Mouse (Mus musculus): Measurements from ENCODE around the gene Snx22.

Gene Snx22

DNA sequence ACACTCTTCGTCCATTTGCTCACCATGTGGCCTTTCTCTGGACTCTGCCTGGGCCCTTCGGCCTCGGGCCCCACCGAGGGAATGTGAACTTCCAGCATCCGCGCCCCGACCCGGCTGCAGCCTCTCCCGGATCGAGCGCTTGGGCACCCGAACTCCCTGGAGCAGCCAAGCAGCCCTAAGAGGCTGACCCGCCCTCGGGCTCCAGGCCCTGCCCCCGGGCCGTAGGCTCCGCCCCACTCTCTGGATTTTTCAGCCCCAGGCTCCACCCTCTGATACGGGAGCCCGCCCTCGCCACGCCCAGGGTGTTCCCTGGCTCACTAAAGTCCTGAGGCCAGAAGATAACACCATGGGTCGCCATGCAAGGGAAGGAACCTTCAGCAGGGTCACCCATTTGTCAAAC is at the start of gene Snx22:
Snx22 (minus strand) TSS at position 137 of the 400 bp plus-strand sequence.
- DNase-seq, result peak; percentile 99

DNA sequence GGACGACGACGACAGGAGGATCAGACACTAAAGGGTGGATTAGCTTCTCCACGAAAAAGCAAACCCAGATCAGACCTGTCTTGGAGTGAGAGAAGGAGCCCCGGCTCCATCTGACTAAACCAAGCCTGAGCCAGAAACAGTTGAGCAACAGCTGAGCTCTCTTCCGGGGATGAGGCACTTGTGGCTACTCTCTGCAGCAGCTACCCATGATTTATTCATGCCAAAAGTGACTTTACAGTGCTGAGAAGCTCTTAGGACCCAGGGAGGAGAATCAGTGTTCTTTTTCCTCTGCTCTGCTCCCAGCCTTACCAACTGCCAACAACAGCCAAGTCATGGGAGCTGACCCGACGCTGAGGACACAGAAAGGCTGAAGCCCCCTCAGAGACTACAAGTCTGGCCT is 47.4 kb upstream of the Snx22 start:
- DNase-seq, result no peak

DNA sequence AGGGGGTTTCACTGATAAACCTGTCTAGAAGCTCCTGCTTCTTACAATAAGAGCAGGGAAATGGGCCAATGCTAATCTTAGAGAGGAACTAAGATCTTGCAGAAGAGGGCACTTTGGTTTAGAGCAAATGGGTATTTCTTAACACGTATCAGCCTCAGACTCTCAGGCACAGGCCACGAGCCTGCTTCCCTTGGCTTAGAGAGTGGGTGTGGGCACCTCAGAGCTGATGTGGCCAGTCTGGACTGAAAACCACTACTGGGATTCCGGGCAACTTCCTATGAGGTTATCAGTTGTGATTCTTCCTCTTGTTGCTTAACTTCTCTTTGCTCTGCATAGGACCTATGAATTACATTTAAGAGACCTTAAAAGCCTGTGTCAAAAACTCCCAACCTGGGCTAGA is 44.8 kb upstream of the Snx22 start:
- DNase-seq, result no peak

DNA sequence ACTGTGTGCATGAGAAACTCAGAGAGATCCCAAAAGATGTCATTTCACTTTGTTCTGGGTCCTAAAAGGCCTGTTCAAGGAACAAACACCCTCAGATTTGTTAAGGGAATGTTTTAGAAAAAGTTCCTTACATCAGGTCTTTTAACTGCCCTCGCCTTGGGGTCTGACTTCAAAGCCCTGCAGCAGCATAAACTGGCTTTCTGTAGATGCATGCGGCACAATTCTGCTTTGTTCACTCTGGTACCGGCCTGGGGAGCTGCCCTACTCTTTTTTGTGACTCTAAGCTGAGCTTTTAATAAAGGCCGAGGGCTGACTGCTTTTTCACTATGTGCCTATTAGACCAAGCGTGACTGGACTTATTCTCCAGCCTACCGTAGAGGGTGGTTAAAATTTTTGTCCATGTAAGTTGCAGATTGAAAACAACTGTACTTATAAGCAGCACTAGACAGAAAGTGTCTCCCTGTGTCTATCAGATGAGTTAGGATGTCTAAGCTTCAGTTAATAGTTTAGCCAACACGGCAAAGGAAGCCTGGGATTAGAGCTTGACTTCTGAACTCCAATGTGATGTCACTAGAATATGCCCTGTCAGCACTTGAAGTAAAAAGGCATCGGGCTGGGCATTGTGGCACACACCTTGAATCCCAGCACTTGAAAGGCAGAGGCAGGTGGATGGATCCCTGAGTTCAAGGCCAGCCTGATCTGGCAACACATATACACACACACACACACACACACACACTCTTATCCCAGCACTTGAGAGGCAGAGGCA is 41.3 kb upstream of the Snx22 start:
- DNase-seq, result no peak

DNA sequence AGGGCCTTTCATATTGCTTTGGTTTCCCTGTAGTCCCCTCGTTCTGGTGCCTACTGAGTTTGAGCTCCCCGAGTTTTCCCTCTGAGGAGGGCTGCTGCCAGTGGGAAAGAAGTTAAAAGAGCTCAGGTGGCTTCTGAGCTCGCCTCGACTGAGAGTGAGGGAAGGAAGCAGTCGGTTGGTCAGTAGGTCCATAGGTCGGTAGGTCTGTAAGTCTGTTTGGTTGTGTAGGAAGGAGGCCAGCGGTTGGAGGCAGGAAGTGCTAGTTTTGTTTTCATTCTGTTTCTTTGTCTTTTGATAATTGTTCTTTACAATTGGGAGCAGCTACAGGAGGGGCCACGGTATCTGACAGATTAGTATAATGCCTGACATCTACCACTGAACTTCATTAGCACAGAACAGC is 40.6 kb upstream of the Snx22 start:
- no peak for DNase-seq

DNA sequence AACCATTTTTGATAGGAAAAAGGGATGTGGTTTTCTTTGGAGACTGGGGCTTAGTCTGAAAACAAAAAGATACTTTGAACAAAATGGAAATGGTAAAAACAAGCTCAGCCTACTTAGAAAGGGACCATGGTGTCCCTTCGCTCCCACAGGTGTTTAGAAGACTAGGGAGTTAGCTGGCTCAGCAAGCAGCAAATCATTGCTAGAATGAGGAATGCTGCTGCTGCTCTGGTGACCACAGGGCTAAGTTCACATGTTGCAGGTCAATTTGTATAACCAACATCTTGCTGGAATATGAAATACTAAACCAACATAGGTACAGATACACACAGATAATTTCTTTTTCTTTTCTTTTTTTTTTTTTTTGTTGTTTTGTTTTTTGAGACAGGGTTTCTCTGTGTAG is 40.1 kb upstream of the Snx22 start:
- DNase-seq, result no peak

DNA sequence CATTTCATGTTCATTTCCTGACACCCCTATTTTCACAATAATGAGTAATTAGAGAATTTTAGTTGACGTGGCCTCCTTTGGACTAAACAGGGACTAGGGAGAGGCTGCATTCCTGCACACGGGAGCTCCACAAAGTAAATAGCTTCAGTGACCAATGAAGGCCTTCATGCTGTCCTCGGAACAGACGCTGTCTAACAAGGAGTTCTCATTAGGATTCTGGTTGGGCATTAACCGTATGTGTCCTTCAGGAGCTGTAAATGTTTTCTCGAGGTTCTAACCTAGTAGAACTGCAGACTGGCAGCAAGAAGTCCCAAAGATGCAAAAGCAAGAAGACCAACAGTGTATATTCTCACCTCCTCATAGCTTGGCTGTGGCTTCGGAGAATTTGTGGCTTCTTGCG is 35.6 kb upstream of the Snx22 start:
- DNase-seq, result no peak

DNA sequence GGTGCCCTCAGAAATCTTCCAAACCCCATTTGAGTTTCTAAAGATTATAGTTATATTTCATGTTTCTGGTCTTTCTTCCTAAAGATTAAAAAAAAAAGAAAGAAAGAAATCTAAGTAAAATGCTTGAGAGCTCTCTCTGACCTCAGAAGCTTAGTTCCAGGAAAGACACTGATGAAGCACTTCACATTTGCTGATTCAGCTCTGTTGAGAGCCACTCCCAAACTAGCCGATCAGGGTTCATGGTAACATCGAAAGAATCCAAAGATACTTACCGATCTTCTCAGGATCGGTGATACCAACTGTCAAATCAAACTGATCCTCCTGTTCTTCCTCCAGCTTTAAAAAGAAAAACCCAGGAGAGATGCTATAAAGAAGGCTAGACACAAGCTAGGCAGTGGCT is 35.1 kb upstream of the Snx22 start:
- DNase-seq, result peak; percentile 29

DNA sequence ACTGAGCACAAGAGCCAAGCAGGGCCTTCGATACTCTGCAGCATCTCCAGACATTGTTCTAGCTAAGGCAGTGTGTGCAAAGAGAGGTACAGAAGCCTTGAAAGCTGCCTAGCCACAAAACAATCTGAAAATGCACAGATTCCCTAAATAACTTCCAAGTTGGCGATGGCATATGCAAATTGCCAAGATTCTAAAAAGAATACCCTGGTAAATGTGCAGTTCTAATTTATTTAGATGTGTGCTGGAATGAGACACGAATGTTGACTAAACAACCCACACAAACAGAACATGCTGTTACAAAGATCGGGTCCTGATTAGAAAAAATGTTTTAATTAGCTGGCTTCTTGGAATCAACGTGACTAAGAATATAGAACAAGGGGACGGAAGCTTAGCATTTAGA is 33.1 kb upstream of the Snx22 start:
- no peak for DNase-seq

DNA sequence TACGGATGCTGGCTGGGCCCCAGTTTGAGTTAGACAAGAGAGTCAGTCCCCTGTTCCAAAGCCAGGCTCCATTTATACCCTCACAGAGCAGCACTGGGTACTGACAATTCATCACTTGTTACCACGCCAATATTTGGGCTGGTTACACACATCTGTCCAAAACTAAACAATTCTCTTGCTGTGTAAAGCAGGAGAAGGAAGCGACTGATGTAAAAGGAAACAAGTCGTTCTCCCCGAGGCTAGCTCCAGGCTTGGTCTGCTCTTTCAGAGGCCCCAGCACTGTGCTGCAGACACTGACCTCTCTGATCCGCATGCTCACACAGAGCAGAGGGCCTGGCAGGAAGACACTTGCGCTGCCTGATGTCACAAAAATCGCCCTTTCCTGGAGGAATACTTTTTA is 32.1 kb upstream of the Snx22 start:
- DNase-seq, result no peak

DNA sequence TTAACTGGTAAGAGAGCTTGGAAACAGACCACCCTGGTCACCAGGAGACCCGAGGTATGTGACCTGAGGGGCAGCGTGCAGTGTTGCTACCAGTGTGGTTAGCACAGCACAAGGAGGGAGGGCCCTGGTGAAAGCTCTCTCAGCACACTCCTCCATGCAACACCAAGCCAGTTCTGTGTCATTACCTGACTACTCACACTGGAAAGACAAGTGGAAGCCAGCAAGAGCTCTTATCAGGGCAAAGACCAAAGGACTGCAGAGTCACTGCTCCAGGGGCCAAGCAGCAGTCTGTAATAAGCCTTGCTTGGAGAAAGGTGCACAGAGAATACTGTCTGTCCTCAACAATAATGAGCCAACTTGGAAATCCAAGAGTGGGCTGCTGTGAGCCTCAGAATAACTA is 23.1 kb upstream of the Snx22 start:
- DNase-seq, result peak; percentile 15

DNA sequence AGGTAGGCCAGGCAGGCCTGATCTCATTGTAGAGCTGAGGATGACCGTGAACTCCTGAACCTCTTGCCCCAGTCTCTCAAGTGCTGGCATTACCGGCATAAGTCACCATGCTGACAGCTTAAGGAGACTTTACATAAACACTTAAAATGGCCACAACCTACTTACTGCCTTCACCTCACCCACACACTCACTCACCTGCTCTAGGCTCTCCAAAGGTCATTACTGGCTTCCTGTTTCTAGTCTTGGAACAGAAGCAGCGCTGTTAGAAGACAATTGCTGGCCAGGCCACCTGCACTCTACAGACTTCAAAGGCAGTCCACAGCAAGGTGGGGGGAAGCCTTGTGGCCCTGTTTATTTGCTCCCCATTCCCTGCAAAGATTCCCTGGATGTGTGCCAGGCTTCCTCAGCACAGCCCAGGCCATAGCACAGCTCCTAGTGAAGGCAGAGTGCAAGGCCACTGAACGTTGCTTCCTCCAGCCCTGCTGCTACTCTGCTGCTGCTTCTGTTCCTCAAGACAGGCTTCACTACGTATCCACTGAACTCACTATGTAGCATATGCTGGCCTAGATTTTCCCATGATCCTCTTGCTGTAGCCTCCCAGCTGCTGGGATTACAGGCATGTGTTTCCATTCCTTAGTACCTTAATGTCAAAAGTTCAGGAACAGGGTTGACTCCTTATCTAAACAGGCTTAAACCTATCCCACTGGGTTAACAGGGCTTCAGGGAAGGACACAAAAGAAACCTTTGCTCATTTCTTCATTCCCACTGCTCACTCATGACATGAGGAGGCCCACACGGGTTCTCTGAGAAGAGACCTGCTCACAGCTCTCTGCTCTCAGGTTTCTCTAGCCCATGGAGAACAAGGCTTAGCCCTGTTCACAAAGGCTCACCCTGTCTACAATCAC is 22.1 kb upstream of the Snx22 start:
- DNase-seq, result no peak

DNA sequence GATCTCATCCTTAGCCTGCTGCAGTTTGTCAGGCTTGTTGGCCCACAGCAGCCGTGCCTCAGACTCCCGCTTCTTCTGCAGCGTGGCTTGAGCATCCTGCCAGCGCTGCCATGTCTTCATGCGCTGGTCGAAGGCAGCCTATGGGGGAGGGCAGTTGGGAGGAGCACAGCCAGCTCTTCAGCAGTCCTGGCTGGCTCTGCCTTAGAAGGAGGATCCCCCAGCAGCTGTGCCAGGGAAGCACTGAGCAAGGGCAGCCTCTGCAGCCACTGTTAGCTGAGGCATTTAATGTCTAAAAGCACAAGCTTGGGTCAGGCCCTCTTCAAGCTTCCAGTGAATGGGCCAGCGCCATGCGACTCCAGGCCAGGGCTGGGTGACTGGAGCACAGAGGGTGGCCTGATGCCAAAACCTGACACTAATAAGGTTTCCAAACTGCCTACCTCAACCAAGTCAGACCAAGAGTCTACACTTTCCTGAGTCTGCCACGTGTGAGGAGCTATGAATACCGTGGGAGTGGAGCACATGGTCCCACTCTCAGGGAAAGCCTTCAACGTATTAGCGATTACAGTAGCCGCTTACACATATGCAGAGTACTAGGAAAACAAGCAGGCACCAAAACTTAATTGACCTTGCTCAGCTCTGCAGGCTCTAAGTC is 21.2 kb upstream of the Snx22 start:
- no peak for DNase-seq

DNA sequence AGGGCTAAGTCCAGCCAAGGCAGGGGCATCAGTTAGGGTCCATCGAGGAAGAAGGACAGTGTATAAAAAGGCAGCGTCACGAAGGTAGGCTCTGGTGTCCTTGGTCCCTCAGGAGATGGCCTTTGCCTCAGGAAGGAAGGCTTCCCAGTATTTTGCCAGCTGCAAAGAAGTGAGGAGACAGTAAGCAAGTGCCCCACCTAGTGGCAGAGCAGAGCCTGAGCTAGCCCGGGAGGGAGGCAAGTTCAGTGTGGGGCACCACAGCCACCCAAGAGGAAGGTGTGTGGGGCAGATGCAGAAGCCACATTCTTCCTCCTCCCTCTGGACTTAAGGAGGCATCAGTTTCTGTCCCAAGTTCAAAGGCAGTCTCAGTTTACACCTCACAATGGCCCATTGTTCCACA is 18.9 kb upstream of the Snx22 start:
- peak; percentile 79 for DNase-seq

DNA sequence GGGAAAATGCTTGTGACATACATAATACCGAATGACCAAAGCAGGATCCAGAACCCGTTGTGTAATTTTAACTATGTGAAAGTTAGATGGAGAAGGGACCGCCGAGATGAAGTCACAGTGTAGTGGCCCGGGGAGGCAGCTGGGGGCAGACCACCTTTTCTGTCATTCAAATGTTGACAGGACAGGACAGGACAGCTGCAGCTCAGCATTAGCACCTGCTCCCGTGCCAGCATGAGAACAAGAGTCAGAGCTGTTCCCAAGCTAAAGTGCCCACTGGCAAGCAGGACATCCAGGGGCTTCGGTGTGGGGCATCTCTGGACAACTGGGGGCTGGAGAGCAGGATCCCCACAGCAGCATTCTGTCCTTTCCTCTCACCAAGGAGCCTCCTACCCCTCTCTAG is 17.5 kb upstream of the Snx22 start:
- DNase-seq, result no peak

DNA sequence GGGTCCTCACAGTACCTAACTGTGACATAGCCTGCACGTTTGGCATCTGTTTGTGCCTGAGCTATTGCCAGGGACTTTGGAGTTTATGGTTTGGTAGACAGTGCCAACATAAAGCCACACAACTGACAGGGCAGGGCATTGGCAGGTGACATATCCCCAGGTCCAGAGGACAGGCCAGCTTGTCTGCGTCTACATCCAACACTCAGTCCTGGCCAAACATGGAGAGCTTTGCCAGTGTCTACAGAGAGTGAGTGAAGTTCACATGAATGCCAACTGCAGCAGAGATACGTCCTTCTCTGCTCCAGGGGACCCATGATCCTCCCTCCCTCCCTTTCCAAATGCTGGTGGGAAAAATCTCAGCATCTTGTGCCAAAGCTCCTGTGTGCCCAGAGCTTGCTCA is 14.7 kb upstream of the Snx22 start:
- DNase-seq, result no peak

DNA sequence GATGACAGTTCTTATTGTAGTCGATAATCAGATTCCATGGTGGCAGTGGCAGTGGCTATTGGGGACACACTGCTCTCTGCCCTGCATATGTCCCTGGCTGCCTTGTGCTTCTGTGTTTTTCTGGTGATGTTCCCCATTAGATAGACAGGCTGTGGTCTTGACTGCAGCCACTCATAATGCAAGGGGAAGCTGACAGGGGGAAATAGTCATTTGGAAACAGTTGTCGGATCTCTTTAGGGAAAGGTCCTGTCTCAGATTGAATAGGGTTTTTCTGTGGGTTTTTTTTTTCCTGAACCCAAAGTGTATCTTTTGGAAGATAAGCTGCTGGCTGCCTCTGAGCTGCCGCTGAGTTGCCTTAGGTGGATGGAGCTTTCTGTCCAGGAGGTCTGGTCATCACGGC is 12.5 kb upstream of the Snx22 start:
- no peak for DNase-seq

DNA sequence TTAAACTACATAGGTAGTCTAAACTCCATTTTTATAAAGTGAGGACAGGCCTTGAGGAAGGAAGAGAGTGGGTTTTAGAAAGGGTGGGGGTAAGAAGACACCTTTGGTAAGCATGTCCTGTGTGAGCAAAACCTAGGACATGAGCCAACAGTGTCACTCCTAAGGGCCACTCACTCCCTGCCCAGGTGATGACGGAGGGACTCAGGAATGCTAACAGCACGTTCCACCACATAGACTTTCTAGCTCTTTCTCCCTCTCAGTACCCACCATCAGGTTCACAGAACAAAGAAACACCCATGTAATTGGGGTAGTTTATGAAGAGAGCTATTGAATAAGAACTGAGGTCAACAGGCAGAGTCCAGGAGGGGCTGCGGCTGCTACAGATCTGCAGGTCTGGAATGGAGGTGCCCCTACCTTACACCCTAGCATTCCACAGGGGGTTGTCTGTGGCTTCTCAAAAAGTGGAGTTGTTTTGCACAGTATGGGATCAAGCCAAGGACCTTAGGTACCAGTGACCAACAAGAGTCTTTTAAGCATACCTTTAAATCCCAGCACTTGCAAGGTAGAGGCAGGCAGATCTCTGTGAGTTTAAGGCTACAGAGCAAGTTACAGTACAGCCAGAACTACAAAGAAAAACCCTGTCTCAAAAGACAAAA is 11.4 kb upstream of the Snx22 start:
- DNase-seq, result no peak

DNA sequence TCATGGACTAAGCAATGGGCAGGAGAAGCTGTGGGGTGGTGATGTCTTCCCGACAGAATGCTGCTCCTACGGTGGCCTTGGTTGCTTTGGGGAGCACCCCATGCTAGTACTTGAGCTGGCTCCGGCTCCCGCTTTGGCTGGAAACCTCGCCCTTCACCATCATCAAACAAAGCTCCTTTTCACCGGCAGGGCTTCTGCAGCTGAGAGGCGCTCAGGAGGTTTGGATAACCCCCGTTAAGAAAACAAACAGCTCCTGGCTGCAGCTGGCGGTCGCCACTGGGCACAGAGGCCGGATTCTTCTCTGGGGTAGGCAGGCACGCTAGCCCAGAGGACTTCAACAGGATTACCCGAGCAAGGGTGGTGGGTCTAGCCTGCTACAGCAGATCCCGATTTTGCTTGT is 9.0 kb upstream of the Snx22 start:
- DNase-seq, result no peak

DNA sequence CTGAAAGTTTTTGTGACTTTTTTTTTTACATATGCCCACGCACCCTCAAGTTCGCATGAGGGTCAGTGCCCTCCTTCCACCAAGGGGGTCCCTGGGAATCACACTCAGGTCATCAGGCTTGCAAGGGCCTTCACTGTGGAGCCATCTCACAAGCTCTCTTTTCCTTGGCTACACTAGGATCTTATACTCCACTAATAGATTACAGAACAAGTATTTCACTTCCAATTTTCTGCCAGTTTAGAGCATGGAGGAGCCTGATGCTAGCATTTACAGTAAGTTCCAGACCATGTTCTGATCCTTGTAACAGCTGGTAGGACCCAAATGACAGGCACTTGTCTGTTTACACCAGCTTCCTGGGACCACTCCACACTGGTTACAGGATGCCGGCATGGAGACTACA is 8.6 kb upstream of the Snx22 start:
- no peak for DNase-seq

DNA sequence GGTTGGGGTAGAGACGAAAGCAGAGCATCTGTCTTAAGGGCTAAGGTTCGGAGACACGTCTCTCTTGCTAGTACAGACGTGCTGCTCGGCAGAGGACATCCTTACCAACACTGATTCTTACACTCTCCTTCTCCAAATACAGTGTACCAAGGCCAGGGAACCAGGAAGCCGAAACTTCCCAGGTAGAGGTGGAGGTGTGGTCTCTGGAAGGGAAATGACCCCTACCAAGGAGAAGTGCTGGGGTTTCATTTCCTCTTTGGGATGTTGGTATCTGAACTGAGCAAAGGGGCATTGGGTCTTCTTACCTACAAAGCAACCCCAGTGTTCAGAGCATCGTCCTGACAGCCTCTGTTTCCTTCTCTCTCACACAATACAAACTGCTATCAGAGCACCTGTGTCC is 3.2 kb upstream of the Snx22 start:
- no peak for DNase-seq

DNA sequence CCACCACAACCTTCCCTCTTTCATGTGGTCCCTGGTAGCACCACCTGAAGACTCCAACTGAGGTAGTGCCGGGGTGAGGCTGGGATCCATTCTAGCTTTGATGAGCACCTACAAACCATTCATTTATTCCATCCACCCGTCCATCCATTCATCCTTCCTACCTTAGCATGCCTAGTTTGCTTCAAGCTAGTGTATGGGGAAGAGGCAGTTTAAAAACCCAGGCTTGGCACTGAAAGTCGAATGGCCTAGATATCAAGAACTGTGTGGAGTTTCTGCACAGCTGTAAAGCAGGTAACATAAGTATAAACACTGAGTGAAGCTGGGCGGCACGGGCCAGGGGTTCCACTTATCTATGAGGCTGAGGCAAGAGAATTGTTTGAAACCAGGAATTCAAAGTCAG is 632 bp upstream of the Snx22 start:
- DNase-seq, result peak; percentile 52

DNA sequence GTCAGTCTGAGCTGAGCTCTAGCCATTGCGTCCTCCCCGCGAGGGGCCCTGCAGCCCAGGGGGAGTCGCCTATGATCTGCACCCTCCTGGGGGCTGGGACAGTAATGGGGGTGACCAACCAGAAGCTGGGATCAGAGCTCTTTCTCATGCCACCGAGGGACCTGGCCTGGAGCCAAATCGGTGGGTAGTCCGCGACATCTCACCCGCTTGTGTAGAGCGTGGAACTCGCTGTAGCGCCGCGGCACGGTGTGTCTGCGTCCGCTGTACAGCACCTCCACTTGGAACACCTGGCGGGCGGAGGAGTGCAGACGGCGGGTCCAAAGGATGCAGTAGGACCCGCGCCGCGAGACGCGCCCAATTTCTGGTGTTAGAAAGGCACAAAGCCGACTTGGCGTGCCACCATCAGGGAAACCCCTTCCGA is 538 bp downstream of the Snx22 start:
- DNase-seq, result peak; percentile 69
